In the genomic region with DNA sequence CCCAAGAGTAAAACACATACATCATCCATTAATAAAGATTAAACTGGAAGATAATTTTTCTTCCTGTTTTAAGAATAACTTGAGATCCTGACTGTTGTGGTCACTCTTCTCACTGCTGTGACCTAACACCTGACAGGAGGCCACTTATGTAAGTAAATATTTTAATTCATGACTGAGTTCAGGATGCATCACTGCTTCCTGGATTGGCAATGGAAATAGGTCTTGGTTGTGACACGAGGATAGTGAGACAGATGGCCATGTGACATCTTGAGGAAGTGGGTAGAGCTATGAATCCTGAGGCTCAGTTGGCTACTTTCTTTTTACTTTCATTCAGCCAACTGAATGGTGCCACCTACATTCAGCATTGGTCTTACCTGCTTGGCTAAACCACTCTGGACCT, we compare ENCODE assay signal across 22 mouse cellular contexts.
"Had no signal": no experiment of that assay in that cellular context is flagged by ENCODE, and none has a peak within 500 bp of the region (broad histone marks: within the 10 kb centered on the region; RNA-seq: fewer than 3 reads in every experiment).

No protein-coding gene starts in this region.

- H3K9ac ChIP-seq: heart, embryonic 12.5 days; hindbrain, embryonic 13.5 days; hindbrain, embryonic 15.5 days; limb, embryonic 12.5 days; liver, embryonic 13.5 days had no signal

- H3K4me3 ChIP-seq: heart, embryonic 10.5 days; heart, embryonic 12.5 days; hindbrain, embryonic 13.5 days; hindbrain, embryonic 15.5 days; left cerebral cortex, adult 2 months; limb, embryonic 10.5 days; limb, embryonic 12.5 days; liver, embryonic 13.5 days had no signal

- H3K9me3 ChIP-seq: heart, embryonic 10.5 days; heart, embryonic 12.5 days; hindbrain, embryonic 13.5 days; hindbrain, embryonic 15.5 days; limb, embryonic 10.5 days; limb, embryonic 12.5 days; liver, embryonic 13.5 days had no signal

- H3K36me3 ChIP-seq: heart, embryonic 10.5 days; heart, embryonic 12.5 days; hindbrain, embryonic 13.5 days; hindbrain, embryonic 15.5 days; limb, embryonic 10.5 days; limb, embryonic 12.5 days; liver, embryonic 13.5 days had no signal

- ATAC-seq: hindbrain, postnatal 0 days; intestine, embryonic 16.5 days had no signal

- H3K4me1 ChIP-seq: heart, embryonic 10.5 days; heart, embryonic 12.5 days; hindbrain, embryonic 13.5 days; hindbrain, embryonic 15.5 days; limb, embryonic 10.5 days; limb, embryonic 12.5 days; liver, embryonic 13.5 days had no signal

- H3K4me2 ChIP-seq: heart, embryonic 12.5 days; hindbrain, embryonic 13.5 days; hindbrain, embryonic 15.5 days; limb, embryonic 12.5 days; liver, embryonic 11.5 days; liver, embryonic 13.5 days had no signal

- DNase-seq: gastrocnemius, postnatal 14 days; gastrocnemius, postnatal 36 days; heart, adult 18-20 months; heart, postnatal 10 days; heart, postnatal 4 days; kidney, adult 11 months; kidney, postnatal 14 days; kidney, postnatal 36 days; layer of hippocampus, adult 9-11 months; liver; liver, embryonic 13.5 days had no signal

- H3K27ac ChIP-seq: heart, embryonic 10.5 days; hindbrain, embryonic 13.5 days; hindbrain, embryonic 15.5 days; hindbrain, postnatal 0 days; kidney, postnatal 0 days; left cerebral cortex, adult 2 months; limb, embryonic 10.5 days; limb, embryonic 12.5 days; liver, embryonic 13.5 days had no signal

- H3K27me3 ChIP-seq: heart, embryonic 12.5 days; hindbrain, embryonic 13.5 days; hindbrain, embryonic 15.5 days; limb, embryonic 12.5 days; liver, embryonic 13.5 days had no signal
